Mouse (Mus musculus): ENCODE measurements around the gene Trim14. TPM values are rescaled to one million over a fixed set of nuclear protein-coding genes. Genes with fewer than 3 reads are reported as not detected.

Gene Trim14
- polyA plus RNA-seq, 1 experiment = 0.38 TPM

GRCm38 (mm10) chr4:46535094-46535830 lies 679 bp downstream of the Trim14 start:
- Histone ChIP-seq H3K36me3 (ENCODE audit: control insufficient read depth) (no peaks in the 10 kb centered on the region), H3K4me3 (replicated peaks) (peak overlapping the region; percentile 61), H3K27me3 (ENCODE audit: control insufficient read depth) (peaks cover 66% of the 10 kb centered on the region), H3K4me1 (ENCODE audit: control insufficient read depth) (peaks cover 18% of the 10 kb centered on the region), H3K9me3 (ENCODE audit: control insufficient read depth, low read length) (peaks cover 2% of the 10 kb centered on the region; the same call in 1 of the 2 replicates)
- TF ChIP-seq TAL1 (IDR thresholded peaks at IDR 0.05; ENCODE audit: low read length) (no peak), GATA1 (IDR thresholded peaks at IDR 0.05; ENCODE audit: low read length) (no peak)

GRCm38 (mm10) chr4:46533934-46534720 lies 1.8 kb downstream of the Trim14 start:
- Histone ChIP-seq H3K4me3 (replicated peaks) (peak overlapping the region; percentile 25), H3K9me3 (ENCODE audit: control insufficient read depth, low read length) (peaks cover 2% of the 10 kb centered on the region; the same call in 1 of the 2 replicates), H3K27me3 (ENCODE audit: control insufficient read depth) (peaks cover 64% of the 10 kb centered on the region), H3K36me3 (ENCODE audit: control insufficient read depth) (no peaks in the 10 kb centered on the region), H3K4me1 (ENCODE audit: control insufficient read depth) (peaks cover 18% of the 10 kb centered on the region)
- TF ChIP-seq TAL1 (IDR thresholded peaks at IDR 0.05; ENCODE audit: low read length) = no peak
- no peak for TF ChIP-seq GATA1 (IDR thresholded peaks at IDR 0.05; ENCODE audit: low read length)

- peaks cover 57% of the 10 kb centered on the region for H3K27me3 ChIP-seq (ENCODE audit: control insufficient read depth)
- H3K9me3 ChIP-seq (ENCODE audit: control insufficient read depth, low read length) = peaks cover 2% of the 10 kb centered on the region; the same call in 1 of the 2 replicates
- H3K4me1 ChIP-seq (ENCODE audit: control insufficient read depth) = peaks cover 26% of the 10 kb centered on the region
- TF ChIP-seq GATA1 (IDR thresholded peaks at IDR 0.05; ENCODE audit: low read length) (no peak), TAL1 (IDR thresholded peaks at IDR 0.05; ENCODE audit: low read length) (no peak)
- H3K4me3 ChIP-seq (replicated peaks) = no peak overlapping the region
- no peaks in the 10 kb centered on the region for H3K36me3 ChIP-seq (ENCODE audit: control insufficient read depth)
These were observed 3.0 kb downstream of the Trim14 start for GRCm38 (mm10) chr4:46532926-46533325.

DNA sequence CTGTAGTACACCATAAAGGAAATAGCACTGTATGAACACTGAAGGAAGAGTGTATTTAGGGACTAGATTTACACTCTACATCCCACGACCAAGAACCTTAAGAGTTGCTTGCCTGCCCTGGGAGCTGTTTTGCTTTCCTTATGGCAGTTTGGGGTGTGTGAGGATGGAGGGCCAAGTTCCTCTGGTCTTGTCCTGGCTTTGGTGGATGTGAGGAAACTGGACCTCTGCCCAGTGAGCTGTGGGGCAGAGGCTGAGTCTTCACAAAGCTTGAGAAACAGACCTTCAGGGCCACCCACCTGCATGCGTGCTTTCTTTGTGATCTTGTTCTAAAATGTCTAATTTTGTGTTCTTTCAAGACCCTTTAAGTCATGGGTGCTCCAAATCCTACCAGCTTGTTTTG lies 3.4 kb downstream of the Trim14 start:
- H3K9me3 ChIP-seq (ENCODE audit: control insufficient read depth, low read length) = peaks cover 2% of the 10 kb centered on the region; the same call in 1 of the 2 replicates
- TF ChIP-seq GATA1 (IDR thresholded peaks at IDR 0.05; ENCODE audit: low read length) = no peak
- no peak for TF ChIP-seq TAL1 (IDR thresholded peaks at IDR 0.05; ENCODE audit: low read length)
- H3K36me3 ChIP-seq (ENCODE audit: control insufficient read depth) = no peaks in the 10 kb centered on the region
- H3K4me3 ChIP-seq (replicated peaks) = no peak overlapping the region
- H3K27me3 ChIP-seq (ENCODE audit: control insufficient read depth) = peaks cover 52% of the 10 kb centered on the region
- H3K4me1 ChIP-seq (ENCODE audit: control insufficient read depth) = peaks cover 29% of the 10 kb centered on the region

- H3K9me3 ChIP-seq (ENCODE audit: control insufficient read depth, low read length) = peaks cover 2% of the 10 kb centered on the region; the same call in 1 of the 2 replicates
- H3K4me1 ChIP-seq (ENCODE audit: control insufficient read depth) = peaks cover 38% of the 10 kb centered on the region
- no peak overlapping the region for H3K4me3 ChIP-seq (replicated peaks)
- H3K36me3 ChIP-seq (ENCODE audit: control insufficient read depth) = no peaks in the 10 kb centered on the region
- TF ChIP-seq GATA1 (IDR thresholded peaks at IDR 0.05; ENCODE audit: low read length) = no peak
- no peak for TF ChIP-seq TAL1 (IDR thresholded peaks at IDR 0.05; ENCODE audit: low read length)
- peaks cover 25% of the 10 kb centered on the region for H3K27me3 ChIP-seq (ENCODE audit: control insufficient read depth)
These were observed 6.2 kb downstream of the Trim14 start for GRCm38 (mm10) chr4:46529722-46530121.

GRCm38 (mm10) chr4:46527558-46527926 lies 8.4 kb downstream of the Trim14 start:
- TF ChIP-seq TAL1 (IDR thresholded peaks at IDR 0.05; ENCODE audit: low read length) (no peak), GATA1 (IDR thresholded peaks at IDR 0.05; ENCODE audit: low read length) (no peak)
- Histone ChIP-seq H3K27me3 (ENCODE audit: control insufficient read depth) (peaks cover 5% of the 10 kb centered on the region), H3K36me3 (ENCODE audit: control insufficient read depth) (peaks cover 8% of the 10 kb centered on the region; the same call in 1 of the 2 replicates)

GRCm38 (mm10) chr4:46526798-46527557 lies 9.0 kb downstream of the Trim14 start:
- H3K9me3 ChIP-seq (ENCODE audit: control insufficient read depth, low read length) = peaks cover 5% of the 10 kb centered on the region; the same call in 1 of the 2 replicates
- peaks cover 2% of the 10 kb centered on the region for H3K27me3 ChIP-seq (ENCODE audit: control insufficient read depth)
- peaks cover 34% of the 10 kb centered on the region for H3K4me1 ChIP-seq (ENCODE audit: control insufficient read depth)
- H3K4me3 ChIP-seq (replicated peaks) = peak overlapping the region; percentile 59
- peaks cover 11% of the 10 kb centered on the region; the same call in 1 of the 2 replicates for H3K36me3 ChIP-seq (ENCODE audit: control insufficient read depth)
- TF ChIP-seq GATA1 (IDR thresholded peaks at IDR 0.05; ENCODE audit: low read length) (peak; percentile 70), TAL1 (IDR thresholded peaks at IDR 0.05; ENCODE audit: low read length) (peak; percentile 76)

More at GRCm38 (mm10) chr4:46527558-46527926, 8.4 kb downstream of the Trim14 start:
- peak overlapping the region; percentile 59 for H3K4me3 ChIP-seq (replicated peaks)
- peaks cover 34% of the 10 kb centered on the region for H3K4me1 ChIP-seq (ENCODE audit: control insufficient read depth)
- peaks cover 4% of the 10 kb centered on the region; the same call in 1 of the 2 replicates for H3K9me3 ChIP-seq (ENCODE audit: control insufficient read depth, low read length)

DNA sequence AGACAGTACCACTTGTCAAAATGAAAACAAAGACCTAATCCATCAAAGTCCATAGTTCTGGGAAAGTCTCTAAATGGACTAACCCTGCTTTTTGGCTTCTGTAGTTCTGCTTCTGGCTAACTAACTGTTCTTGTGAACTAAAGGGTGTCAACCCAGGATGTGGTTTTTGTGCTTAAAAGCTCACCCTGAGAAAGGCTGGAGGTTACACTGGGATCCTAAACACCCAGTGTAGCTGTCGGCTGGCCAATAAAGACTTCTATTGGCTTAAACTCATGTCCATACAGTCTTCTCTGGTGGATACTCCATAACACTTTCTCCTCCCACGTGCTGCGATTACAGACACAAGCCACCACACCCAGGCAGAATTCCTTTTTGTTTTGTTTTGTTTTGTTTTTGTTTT lies 9.7 kb downstream of the Trim14 start:
- Histone ChIP-seq H3K4me1 (ENCODE audit: control insufficient read depth) (peaks cover 34% of the 10 kb centered on the region), H3K27me3 (ENCODE audit: control insufficient read depth) (no peaks in the 10 kb centered on the region), H3K9me3 (ENCODE audit: control insufficient read depth, low read length) (peaks cover 5% of the 10 kb centered on the region; the same call in 1 of the 2 replicates), H3K4me3 (replicated peaks) (no peak overlapping the region), H3K36me3 (ENCODE audit: control insufficient read depth) (peaks cover 14% of the 10 kb centered on the region; the same call in 1 of the 2 replicates)
- TF ChIP-seq GATA1 (IDR thresholded peaks at IDR 0.05; ENCODE audit: low read length) = no peak
- no peak for TF ChIP-seq TAL1 (IDR thresholded peaks at IDR 0.05; ENCODE audit: low read length)
